In genomic region chr11:57868753-57869460, GRCm38 (mm10) we compare ENCODE assay signal across 8 mouse cellular contexts. TPM values are rescaled to one million over a fixed set of nuclear protein-coding genes. Genes with fewer than 3 reads are reported as not detected.
DNase-seq lines count a peak whose midpoint lies in the region; ATAC-seq and TF ChIP-seq lines count a peak whose summit lies in the region.

No protein-coding gene starts in this region.

- no peak overlapping the region for H3K4me2 ChIP-seq in lung, embryonic 14.5 days
- H3K4me2 ChIP-seq in intestine, embryonic 15.5 days (replicated peaks) = no peak overlapping the region

- H3K27me3 ChIP-seq in lung, embryonic 14.5 days (ENCODE audit: insufficient read depth, low read length) = no peaks in the 10 kb centered on the region
- no peaks in the 10 kb centered on the region for H3K27me3 ChIP-seq in intestine, embryonic 15.5 days (replicated peaks)

- H3K4me3 ChIP-seq in lung, embryonic 14.5 days (ENCODE audit: low read depth, low read length) = no peak overlapping the region
- no peak overlapping the region for H3K4me3 ChIP-seq in intestine, embryonic 15.5 days (replicated peaks)

- no peak; the same call in 1 of the 2 replicates for ATAC-seq in frontal cortex, adult (ENCODE audit: low TSS enrichment)
- ATAC-seq in lung, embryonic 14.5 days (ENCODE audit: insufficient read depth) = peak; percentile 60; the same call in 1 of the 2 replicates
- ATAC-seq in intestine, embryonic 15.5 days = no peak

- H3K27ac ChIP-seq in lung, embryonic 14.5 days (ENCODE audit: low read depth) = no peak overlapping the region
- H3K27ac ChIP-seq in intestine, embryonic 15.5 days = no peak overlapping the region

- no peaks in the 10 kb centered on the region for H3K36me3 ChIP-seq in lung, embryonic 14.5 days (ENCODE audit: insufficient read depth)
- no peaks in the 10 kb centered on the region for H3K36me3 ChIP-seq in intestine, embryonic 15.5 days

- TF ChIP-seq CTCF in lung, embryonic 14.5 days (IDR thresholded peaks at IDR 0.05; ENCODE audit: low read depth) = peak; percentile 72

- no peak overlapping the region for H3K9ac ChIP-seq in lung, embryonic 14.5 days
- no peak overlapping the region for H3K9ac ChIP-seq in intestine, embryonic 15.5 days

- H3K4me1 ChIP-seq in lung, embryonic 14.5 days (ENCODE audit: insufficient read depth) = peaks cover 4% of the 10 kb centered on the region; the same call in 1 of the 2 replicates
- peaks cover 9% of the 10 kb centered on the region; the same call in 1 of the 2 replicates for H3K4me1 ChIP-seq in intestine, embryonic 15.5 days (replicated peaks)

- H3K9me3 ChIP-seq in lung, embryonic 14.5 days (ENCODE audit: low read depth, low read length) = no peaks in the 10 kb centered on the region
- no peaks in the 10 kb centered on the region for H3K9me3 ChIP-seq in intestine, embryonic 15.5 days

- DNase-seq in frontal cortex, postnatal 36 days (ENCODE audit: low spot score in 2 of 2) = peak; percentile 3 to 6
- DNase-seq in lung, embryonic 14.5 days = peak; percentile 70
- DNase-seq in lung, postnatal 25 days (ENCODE audit: low spot score) = no peak
- DNase-seq in adipocyte (ENCODE audit: low spot score) = peak; percentile 7
- DNase-seq in layer of hippocampus, postnatal 25 days (ENCODE audit: extremely low spot score in 1 of 2, low spot score in 1 of 2) = peak; percentile 17 to 47
- DNase-seq in thymus, postnatal 36 days = peak; percentile 25 to 42

- WGBS in lung, embryonic 14.5 days = 44% methylated on average over 9 of the region's 9 CpGs
- 44% methylated on average over 9 of the region's 9 CpGs for WGBS in intestine, embryonic 15.5 days

RNA-seq across cellular contexts. Expression of gene Hand1, which starts 36.3 kb away (rescaled TPM):
- not detected in 2 replicates for polyA plus RNA-seq in lung, embryonic 14.5 days (2014; fragmentation: Nextera tagmentation; extraction: Ambion mirVana)
- not detected for total RNA-seq in layer of hippocampus, postnatal 25 days (2021)
- polyA plus RNA-seq in intestine, embryonic 15.5 days (2015; fragmentation: Nextera tagmentation; extraction: Ambion mirVana) = 25.9 and 27.5 TPM in 2 replicates

Comparison
In these comparisons a context has a peak if more than half of its experiments do, and no peak if none do; other contexts are left out.
1. RNA of gene Hand1, which starts 36.3 kb away (polyA plus RNA-seq): 25.9 to 27.5 TPM in intestine, embryonic 15.5 days; not detected in lung, embryonic 14.5 days; every median in the first group is over 10 times any median in the second.